Mouse (Mus musculus) CH12.LX (cell line): ENCODE measurements around the gene Irf8. TPM values are rescaled to one million over a fixed set of nuclear protein-coding genes. Genes with fewer than 3 reads are reported as not detected.

Source experiments
- DNase-seq: peaks from one replicate; pipeline ENCODE4 v3.0.0-alpha.2; 2013; ENCODE audit errors: extremely low read depth
- H3K27ac ChIP-seq: 2 replicates; pipeline ENCODE4 v1.5.1; 2012; ENCODE audit warnings: low read depth, mild to moderate bottlenecking, control low read depth, moderate library complexity; ENCODE audit not compliant: insufficient read depth
- H3K27me3 ChIP-seq: replicated peaks from 2 replicates; pipeline ENCODE3; 2012; ENCODE audit warnings: inconsistent platforms
- H3K36me3 ChIP-seq, 2 experiments: replicated peaks in 1 of 2; 2 replicates each; pipeline versions ENCODE3 to v1.6.1; 2012; ENCODE audit warnings: inconsistent platforms in 1 of 2, low read length in 1 of 2, mild to moderate bottlenecking in 1 of 2, mixed read lengths in 1 of 2, moderate library complexity in 1 of 2; ENCODE audit not compliant: control insufficient read depth in 1 of 2, insufficient read depth in 1 of 2
- H3K4me1 ChIP-seq, 2 experiments: 2 replicates each; pipeline ENCODE4 v1.6.1; 2012; ENCODE audit warnings: inconsistent platforms in 1 of 2, moderate library complexity in 1 of 2; ENCODE audit not compliant: insufficient read depth in 2 of 2, control insufficient read depth in 1 of 2
- H3K4me2 ChIP-seq: 2 replicates; pipeline ENCODE4 v1.6.1; 2012; ENCODE audit warnings: low read depth, mild to moderate bottlenecking, control low read depth; ENCODE audit not compliant: poor library complexity, insufficient read depth, severe bottlenecking
- H3K4me3 ChIP-seq, 3 experiments: fragments of 150-350 bp in 1 of 3; sonication (generic) in 1 of 3; replicated peaks in 1 of 3; 2 replicates each; pipeline versions ENCODE3 to v1.5.1; 2011 to 2012; ENCODE audit warnings: low read depth in 2 of 3, low read length in 2 of 3, mild to moderate bottlenecking in 2 of 3, moderate library complexity in 2 of 3, control low read depth in 1 of 3, improper control_type of control experiment in 1 of 3, inconsistent platforms in 1 of 3, mixed read lengths in 1 of 3; ENCODE audit not compliant: poor library complexity in 1 of 3
- H3K79me2 ChIP-seq: replicated peaks from 2 replicates; pipeline ENCODE4 v1.6.1; 2012; ENCODE audit warnings: mild to moderate bottlenecking, moderate library complexity; ENCODE audit not compliant: control insufficient read depth, poor library complexity, insufficient read depth, severe bottlenecking; ENCODE audit errors: extremely low read depth
- H3K9ac ChIP-seq: 2 replicates; pipeline ENCODE4 v1.6.1; 2012; ENCODE audit warnings: low read depth, mild to moderate bottlenecking, control low read depth, moderate library complexity; ENCODE audit not compliant: insufficient read depth
- H3K9me3 ChIP-seq: replicated peaks from 2 replicates; pipeline ENCODE3; 2012; ENCODE audit warnings: low read length, inconsistent platforms, mixed read lengths
- CTCF ChIP-seq, 2 experiments: IDR thresholded peaks in 1 of 2; conservative IDR thresholded peaks in 1 of 2; 2 replicates each; pipeline ENCODE4 v1.5.1; 2011 to 2012; ENCODE audit warnings: low read depth in 2 of 2, low read length in 2 of 2, improper control_type of control experiment in 1 of 2, inconsistent platforms in 1 of 2, mild to moderate bottlenecking in 1 of 2, moderate library complexity in 1 of 2
- E2F4 ChIP-seq: IDR thresholded peaks from 2 replicates; pipeline ENCODE4 v1.6.1; 2011; ENCODE audit warnings: low read depth, low read length, improper control_type of control experiment; ENCODE audit not compliant: insufficient replicate concordance
- ETS1 ChIP-seq: conservative IDR thresholded peaks from 2 replicates; pipeline ENCODE4 v1.6.1; 2012; ENCODE audit warnings: low read depth, mild to moderate bottlenecking, inconsistent platforms, low read length, improper control_type of control experiment, moderate library complexity
- GABPA ChIP-seq: IDR thresholded peaks from 2 replicates; pipeline ENCODE4 v1.6.1; 2012; ENCODE audit warnings: low read depth, low read length, improper control_type of control experiment, inconsistent platforms; ENCODE audit not compliant: insufficient replicate concordance
- IRF4 ChIP-seq: IDR thresholded peaks from 2 replicates; pipeline ENCODE4 v1.6.1; 2014; ENCODE audit warnings: low read depth, mild to moderate bottlenecking, inconsistent platforms, low read length, improper control_type of control experiment
- KAT2A ChIP-seq: IDR thresholded peaks from 2 replicates; pipeline ENCODE4 v1.6.1; 2012; ENCODE audit warnings: low read length, improper control_type of control experiment, inconsistent platforms; ENCODE audit not compliant: insufficient replicate concordance
- MAFK ChIP-seq: IDR thresholded peaks from 2 replicates; pipeline ENCODE4 v1.6.1; 2011; ENCODE audit warnings: low read length, improper control_type of control experiment; ENCODE audit not compliant: insufficient replicate concordance
- MAZ ChIP-seq: IDR thresholded peaks from 2 replicates; pipeline ENCODE4 v1.6.1; 2012; ENCODE audit warnings: low read depth, mild to moderate bottlenecking, inconsistent platforms, low read length, improper control_type of control experiment, moderate library complexity
- MEF2A ChIP-seq: IDR thresholded peaks from 2 replicates; pipeline ENCODE4 v1.6.1; 2014; ENCODE audit warnings: low read depth, mild to moderate bottlenecking, inconsistent platforms, low read length, improper control_type of control experiment, borderline replicate concordance
- MXI1 ChIP-seq: IDR thresholded peaks from 2 replicates; pipeline ENCODE4 v1.6.1; 2011; ENCODE audit warnings: mild to moderate bottlenecking, low read depth, low read length, improper control_type of control experiment
- MYC ChIP-seq: IDR thresholded peaks from 2 replicates; pipeline ENCODE4 v1.6.1; 2011; ENCODE audit warnings: low read depth, mild to moderate bottlenecking, improper control_type of control experiment, low read length
- NELFE ChIP-seq: IDR thresholded peaks from 2 replicates; pipeline ENCODE4 v1.6.1; 2011; ENCODE audit warnings: low read depth, low read length, improper control_type of control experiment
- POLR2AphosphoS2 ChIP-seq: IDR thresholded peaks from 2 replicates; pipeline ENCODE4 v1.6.1; 2011; ENCODE audit warnings: low read depth, low read length, improper control_type of control experiment
- RCOR1 ChIP-seq: conservative IDR thresholded peaks from 2 replicates; pipeline ENCODE4 v1.6.1; 2012; ENCODE audit warnings: low read depth, mild to moderate bottlenecking, inconsistent platforms, low read length, improper control_type of control experiment
- SIN3A ChIP-seq: IDR thresholded peaks from 2 replicates; pipeline ENCODE4 v1.6.1; 2012; ENCODE audit warnings: low read length, improper control_type of control experiment, inconsistent platforms
- TBP ChIP-seq: conservative IDR thresholded peaks from 2 replicates; pipeline ENCODE4 v1.6.1; 2011; ENCODE audit warnings: low read depth, low read length, improper control_type of control experiment
- TCF12 ChIP-seq: IDR thresholded peaks from 2 replicates; pipeline ENCODE4 v1.6.1; 2014; ENCODE audit warnings: low read depth, mild to moderate bottlenecking, inconsistent platforms, low read length, improper control_type of control experiment
- UBTF ChIP-seq: IDR thresholded peaks from 2 replicates; pipeline ENCODE4 v1.6.1; 2012; ENCODE audit warnings: low read depth, mild to moderate bottlenecking, inconsistent platforms, low read length, improper control_type of control experiment, moderate library complexity
- USF1 ChIP-seq: IDR thresholded peaks from 2 replicates; pipeline ENCODE4 v1.6.1; 2014; ENCODE audit warnings: low read depth, mild to moderate bottlenecking, inconsistent platforms, low read length, improper control_type of control experiment
- USF2 ChIP-seq: conservative IDR thresholded peaks from 2 replicates; pipeline ENCODE4 v1.6.1; 2011; ENCODE audit warnings: low read depth, low read length, improper control_type of control experiment
- ZC3H11A ChIP-seq: IDR thresholded peaks from 2 replicates; pipeline ENCODE4 v1.6.1; 2012; ENCODE audit warnings: low read depth, mild to moderate bottlenecking, inconsistent platforms, low read length, improper control_type of control experiment
- dilution Hi-C: fragments of 300-500 bp; cut with MboI; formaldehyde crosslinking; loops from 2 replicates; pipeline ENCODE4 v1.14.3; 2020; ENCODE audit warnings: low sequenced_read_pairs; ENCODE audit not compliant: extremely low pct_unique_long_range_greater_than_20kb, extremely low pct_ligation_motif_present
- in situ Hi-C: fragments of 300-500 bp; cut with MboI; formaldehyde crosslinking; loops from 3 replicates; pipeline ENCODE4 v1.14.3; 2019; ENCODE audit warnings: low sequenced_read_pairs, low pct_ligation_motif_present, low pct_unique_long_range_greater_than_20kb, mixed read lengths
- polyA plus RNA-seq: library from polyadenylated mRNA; unstranded; fragments of >175 nt; gene quantifications from 2 replicates; pipeline ENCODE4 v1.2.1, GENCODE M21; 2012; ENCODE audit warnings: low read depth; ENCODE audit not compliant: insufficient read length
- total RNA-seq, 2 experiments: library from RNA; depleted of rRNA; stranded (reverse); fragments of 300-350 nt in 1 of 2; fragments of >200 nt in 1 of 2; gene quantifications; 2 replicates each; pipeline ENCODE4 v1.2.3; 2012 to 2014

Irf8 gene
- total and polyA plus RNA-seq, 3 experiments, result 13.3 to 34.3 (median 17.7) TPM

DNA sequence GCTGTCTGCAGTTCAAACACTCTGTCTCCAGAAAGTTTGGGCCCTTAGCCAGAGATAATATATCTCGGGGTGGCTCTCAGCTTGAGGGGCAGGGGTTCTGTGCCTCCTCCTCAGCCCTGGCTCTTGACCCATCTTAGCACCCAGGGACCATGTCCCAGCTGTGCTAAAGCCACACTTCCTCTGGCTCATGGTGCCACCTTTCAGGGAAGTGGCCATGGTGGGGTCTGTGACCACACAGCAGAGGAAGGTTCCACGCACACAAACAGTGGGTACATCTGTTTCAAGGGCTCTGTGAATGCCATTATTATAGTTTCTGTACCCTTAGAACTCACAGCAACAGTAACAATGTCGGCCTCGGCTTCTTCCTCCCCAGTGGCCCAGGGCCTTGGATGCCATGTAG lies 47.6 kb downstream of the Irf8 start:
- TF ChIP-seq MEF2A (no peak), MYC (no peak), POLR2AphosphoS2 (no peak), NELFE (no peak), ZC3H11A (no peak), USF1 (no peak), MAFK (no peak), IRF4 (no peak), KAT2A (no peak), CTCF (conservative IDR thresholded peaks at IDR 0.05 in 1 of 2, IDR thresholded peaks at IDR 0.05 in 1 of 2; ENCODE audit: low read depth in 2 of 2, low read length in 2 of 2) (no peak), TCF12 (no peak), USF2 (no peak), SIN3A (no peak), UBTF (no peak), MXI1 (no peak), ETS1 (no peak)
- TF ChIP-seq, all 38 proteins: peak for 0
- no peaks in the 10 kb centered on the region for H3K36me3 ChIP-seq
- H3K4me1 ChIP-seq, result peaks cover 2 to 12% of the 10 kb centered on the region in 2 experiments; a peak in 3 of 4 replicates
- H3K9me3 ChIP-seq, result peaks cover 3% of the 10 kb centered on the region
- dilution Hi-C loops, result no loop called here
- in situ Hi-C loops, result no loop called here
- no peak overlapping the region for H3K4me3 ChIP-seq
- H3K27ac ChIP-seq, result no peak overlapping the region
- peaks cover 39% of the 10 kb centered on the region for H3K27me3 ChIP-seq
- no peak for DNase-seq
- no peak overlapping the region for H3K4me2 ChIP-seq
- no peaks in the 10 kb centered on the region for H3K79me2 ChIP-seq
- no peak overlapping the region for H3K9ac ChIP-seq

DNA sequence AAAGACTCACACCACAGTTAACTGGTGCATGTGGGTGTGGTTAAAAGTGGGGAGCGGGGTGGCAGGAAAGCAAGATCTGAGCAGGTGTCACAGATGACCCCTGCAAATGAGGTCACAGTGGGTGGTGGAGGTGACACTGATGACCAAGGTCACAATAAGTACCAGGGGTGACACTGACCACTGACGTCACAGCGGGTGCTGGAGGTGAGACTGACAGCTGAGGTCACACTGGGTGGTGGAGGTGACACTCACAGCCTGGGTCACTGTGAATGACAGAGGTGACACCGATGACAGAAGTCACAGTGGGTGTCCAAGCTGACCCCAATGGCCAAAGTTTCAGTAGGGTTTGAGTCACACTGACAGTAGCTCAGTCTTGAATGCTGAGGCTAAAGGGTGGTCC lies 50.6 kb downstream of the Irf8 start:
- Histone ChIP-seq H3K27ac (no peak overlapping the region), H3K79me2 (no peaks in the 10 kb centered on the region), H3K4me1 (no peaks in the 10 kb centered on the region), H3K4me2 (no peak overlapping the region), H3K9me3 (no peaks in the 10 kb centered on the region), H3K9ac (no peak overlapping the region), H3K36me3 (no peaks in the 10 kb centered on the region), H3K4me3 (no peak overlapping the region), H3K27me3 (peaks cover 32% of the 10 kb centered on the region)
- DNase-seq, result no peak
- dilution Hi-C loops, result no loop called here
- in situ Hi-C loops, result no loop called here
- no peak for TF ChIP-seq MAZ
- no peak for TF ChIP-seq MXI1
- TF ChIP-seq TCF12, result no peak
- TF ChIP-seq ETS1, result no peak
- TF ChIP-seq IRF4, result no peak
- TF ChIP-seq E2F4, result no peak
- TF ChIP-seq GABPA, result no peak
- TF ChIP-seq RCOR1, result no peak
- no peak for TF ChIP-seq MAFK
- TF ChIP-seq TBP, result no peak
- TF ChIP-seq, all 38 proteins: peak for 0
